Mouse (Mus musculus) retina, adult 2 months (tissue): ENCODE results near the gene Mmd2.
A peak's percentile ranks its signal among the peaks of the same experiment; 100 is the strongest.

Experiments used
- DNase-seq: peaks from one replicate; pipeline ENCODE4 v3.0.0-alpha.2; 2012; ENCODE audit warnings: low read depth, low spot score

Mmd2 gene

DNA sequence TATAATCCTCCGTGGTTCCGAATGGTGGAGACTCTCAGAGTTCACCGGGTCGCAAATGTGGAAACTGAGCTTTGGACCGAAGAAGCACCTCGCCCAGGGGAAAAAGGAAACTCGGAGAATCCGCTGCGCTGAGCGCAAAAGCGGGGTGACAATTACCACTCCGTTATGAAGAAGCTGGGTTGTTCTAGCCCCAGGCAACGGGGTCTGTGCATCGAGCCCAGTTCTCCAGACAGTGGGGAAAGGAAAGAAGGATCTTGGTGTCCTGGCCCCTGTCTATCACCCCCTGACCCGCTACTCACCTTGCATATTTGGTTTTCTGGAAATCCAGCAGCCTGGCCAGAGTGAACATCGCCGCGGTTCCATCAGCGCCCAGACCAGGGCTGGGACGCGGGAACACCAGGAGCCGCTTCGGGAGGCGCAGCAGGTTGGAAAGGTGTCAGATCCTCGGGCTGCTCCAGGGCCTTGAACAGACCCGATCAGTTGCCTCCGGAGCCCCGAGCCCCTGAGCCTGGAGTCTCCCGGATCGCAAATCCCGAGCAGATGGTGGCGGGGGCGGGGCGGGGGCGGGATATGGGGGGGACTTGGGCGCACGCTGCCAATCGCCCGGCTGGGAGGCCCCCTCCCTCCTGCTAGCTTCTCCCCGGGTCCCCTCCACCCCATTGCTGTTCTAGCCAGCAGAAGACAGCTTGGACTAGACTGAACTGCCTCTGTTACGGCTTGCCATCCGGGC is at the start of gene Mmd2:
Gene Mmd2 (minus strand): TSS at position 542 of the 730 bp plus-strand sequence.
- DNase-seq, result no peak

DNA sequence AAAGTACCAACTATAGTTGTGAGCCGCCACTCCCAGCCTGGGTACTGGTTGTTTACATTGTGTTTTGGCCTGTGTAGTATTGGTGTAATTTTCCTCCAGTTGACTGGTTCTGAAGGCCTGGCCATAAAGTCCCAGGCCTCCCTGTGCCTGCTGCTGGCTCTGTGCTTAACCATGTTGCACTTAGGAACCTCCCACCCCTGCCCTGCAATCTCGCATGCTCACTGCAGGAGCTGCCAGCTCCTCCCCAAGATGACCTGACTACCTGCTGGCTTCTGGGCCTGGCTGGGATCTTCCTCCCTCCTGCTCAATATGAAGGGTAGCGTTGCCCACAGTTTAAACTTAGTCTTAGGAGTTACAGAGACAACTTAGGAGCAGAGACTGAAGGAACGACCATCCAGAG is 43.7 kb upstream of the Mmd2 start:
- no peak for DNase-seq

DNA sequence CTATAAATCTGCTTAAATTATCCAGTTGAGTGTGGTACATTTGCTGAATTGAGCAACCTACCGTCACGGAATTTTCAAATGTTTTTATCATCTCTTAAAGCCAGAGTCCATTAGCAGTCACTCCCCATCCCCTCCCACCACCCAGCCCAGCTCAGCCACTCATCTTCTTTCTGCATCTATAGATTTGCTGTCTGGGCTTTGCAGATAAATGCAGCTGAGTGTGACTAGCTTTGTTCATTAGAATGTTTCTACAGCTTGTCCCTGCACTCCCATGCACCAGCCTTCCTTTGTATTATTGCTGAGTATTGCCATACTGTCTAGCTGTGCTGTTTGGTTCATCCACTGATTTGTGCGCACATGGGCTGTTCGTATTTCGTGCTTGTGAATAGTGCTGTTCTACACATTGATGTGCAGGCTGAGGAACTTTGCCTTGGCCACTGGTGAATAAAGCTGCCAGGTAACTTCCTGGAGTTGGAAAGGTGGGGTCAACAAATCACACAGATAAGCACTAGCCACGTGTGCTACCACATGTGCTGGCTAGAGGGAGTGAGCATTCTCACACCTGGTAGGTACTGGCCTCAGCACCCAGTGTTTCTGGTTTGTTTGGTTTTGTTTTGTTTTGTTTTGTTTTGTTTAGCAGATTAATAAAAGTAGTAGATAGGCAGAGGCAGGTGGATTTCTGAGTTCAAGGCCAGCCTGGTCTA is 42.3 kb upstream of the Mmd2 start:
- DNase-seq, result no peak

DNA sequence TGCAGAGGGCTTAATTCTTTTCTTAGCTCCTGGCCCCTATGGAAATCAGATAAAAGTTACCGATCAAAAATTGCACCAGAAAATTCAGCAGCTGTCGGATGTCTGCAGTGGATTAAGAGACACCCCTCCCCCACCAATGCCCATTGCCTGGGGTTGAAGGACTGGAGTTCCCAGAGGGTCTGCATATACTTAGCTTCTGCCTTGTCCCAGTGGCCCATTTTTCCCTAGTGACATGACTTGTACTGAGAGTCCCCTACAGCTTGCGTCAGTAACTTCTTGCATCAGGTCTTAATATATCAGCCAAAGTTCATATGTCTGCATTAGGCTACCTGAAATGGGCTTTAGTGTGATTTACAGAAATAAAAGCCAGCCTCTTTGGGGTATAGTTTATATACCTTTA is 41.8 kb upstream of the Mmd2 start:
- no peak for DNase-seq

DNA sequence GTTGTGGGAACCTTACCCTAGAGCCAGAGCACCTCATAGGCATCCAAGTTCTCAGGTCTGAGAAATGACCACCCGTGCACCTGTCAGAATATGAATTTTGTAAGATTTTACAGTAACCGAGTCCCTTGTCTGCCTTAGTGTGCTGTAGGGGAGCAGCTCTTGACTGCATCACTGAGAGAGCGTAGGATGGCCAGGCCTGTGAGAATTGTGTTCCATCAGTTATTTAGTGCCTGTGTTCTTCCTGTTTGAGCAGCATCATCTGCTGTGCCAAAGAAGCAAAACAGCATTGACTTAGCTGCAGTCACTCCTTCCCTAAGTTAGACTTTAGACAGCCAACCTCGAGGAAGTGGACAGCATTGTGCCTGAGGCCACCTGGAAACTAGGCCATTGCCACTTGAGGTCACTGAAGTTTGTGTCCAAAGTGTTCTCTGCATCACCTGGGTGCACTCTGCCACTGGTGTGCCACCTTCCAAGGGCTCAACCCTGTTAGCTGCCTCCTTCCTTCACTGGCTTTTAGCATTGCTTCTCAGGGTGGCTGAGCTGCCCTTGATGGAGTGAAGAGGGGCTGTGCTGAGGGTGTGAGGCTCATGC is 41.0 kb upstream of the Mmd2 start:
- no peak for DNase-seq

DNA sequence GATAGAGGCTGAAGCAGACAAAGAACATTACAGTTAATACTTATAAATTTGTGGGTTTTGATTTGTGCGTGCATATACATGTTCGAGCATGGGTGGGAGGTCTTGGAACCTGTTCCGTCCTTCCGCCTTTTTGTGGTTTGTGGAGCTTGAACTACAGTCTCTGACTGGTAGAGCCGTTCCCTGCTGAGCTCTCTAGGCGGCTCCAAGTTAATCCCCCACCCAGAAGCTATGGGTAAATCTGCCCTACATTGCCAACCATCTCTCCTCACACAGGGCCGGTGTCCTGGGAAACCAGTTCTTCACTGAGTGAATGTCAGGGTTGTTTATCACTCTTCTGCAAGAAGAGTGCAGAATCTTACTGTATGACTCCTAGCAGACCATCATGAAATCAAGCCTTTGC is 39.6 kb upstream of the Mmd2 start:
- no peak for DNase-seq

DNA sequence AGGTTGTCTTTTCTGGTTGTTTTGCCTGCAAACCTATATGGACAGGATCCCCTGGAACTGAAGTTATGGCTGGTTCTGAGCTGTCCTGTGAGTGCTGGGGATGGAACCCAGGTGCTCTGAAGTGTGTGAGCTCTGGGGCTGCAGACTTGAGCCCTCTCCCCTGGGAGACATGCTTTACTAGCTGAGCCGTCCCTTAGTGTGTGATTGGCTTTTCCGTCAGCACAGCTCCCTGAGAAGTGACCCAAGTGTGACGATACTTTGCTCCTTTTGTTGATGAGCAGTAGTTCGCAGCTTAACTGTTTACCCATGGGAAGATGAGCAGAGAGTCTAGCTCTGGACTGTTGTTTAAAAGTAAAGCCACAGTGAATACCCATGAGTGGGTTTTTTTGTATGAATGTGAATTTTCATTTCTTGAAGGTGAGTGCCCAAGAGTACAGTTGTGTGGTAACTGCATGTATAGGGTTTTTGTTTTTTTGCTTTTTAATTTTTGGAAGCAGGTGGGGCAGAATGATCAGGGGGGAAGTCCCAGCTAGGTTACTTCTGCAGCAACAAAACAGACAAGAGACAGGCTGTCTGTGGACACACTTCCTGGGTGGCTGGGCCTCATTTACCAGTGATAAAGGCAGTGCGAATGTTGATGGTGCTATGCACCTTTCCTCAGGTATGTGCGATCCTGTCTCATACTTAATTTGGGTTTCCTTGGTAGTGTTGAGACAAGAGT is 32.9 kb upstream of the Mmd2 start:
- no peak for DNase-seq

DNA sequence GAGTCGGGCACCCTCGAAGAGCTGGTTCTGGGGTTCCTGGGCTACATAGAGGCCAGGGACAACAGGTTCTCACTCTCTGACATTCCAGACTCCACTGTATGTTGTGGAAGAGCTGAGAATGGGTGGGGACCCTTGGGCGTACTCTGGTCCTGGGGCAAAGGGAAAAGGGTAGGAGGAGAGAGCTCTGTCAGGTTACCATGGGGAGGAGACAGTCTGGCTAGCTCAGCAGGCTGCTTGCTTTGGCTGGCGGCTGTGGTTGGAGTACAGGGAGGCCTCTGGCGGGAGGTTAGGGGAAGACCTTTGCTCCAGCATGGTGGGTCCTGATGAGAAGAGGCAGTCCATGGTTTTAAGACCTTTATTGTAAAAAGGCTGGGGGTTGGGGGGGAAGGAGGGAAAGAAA is 31.5 kb upstream of the Mmd2 start:
- DNase-seq, result no peak

DNA sequence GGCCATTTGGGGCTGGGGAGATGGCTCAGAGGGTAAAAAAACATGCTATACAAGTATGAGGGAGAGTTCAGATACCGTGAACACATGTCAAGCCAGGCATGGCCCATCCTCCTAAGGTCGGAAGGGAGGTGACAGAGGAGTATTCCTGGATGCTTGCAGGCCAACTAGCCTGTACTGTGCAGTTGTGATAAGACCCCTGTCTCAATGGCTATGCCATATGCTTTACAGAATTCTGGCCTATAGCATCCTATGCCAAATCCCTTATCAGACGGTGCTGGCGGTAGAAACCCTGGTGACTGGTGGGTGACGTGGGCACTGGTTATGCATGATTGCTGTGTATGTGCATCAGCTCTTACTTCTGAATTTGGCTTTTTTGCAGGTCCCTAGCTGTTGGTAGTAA is 29.2 kb upstream of the Mmd2 start:
- no peak for DNase-seq

DNA sequence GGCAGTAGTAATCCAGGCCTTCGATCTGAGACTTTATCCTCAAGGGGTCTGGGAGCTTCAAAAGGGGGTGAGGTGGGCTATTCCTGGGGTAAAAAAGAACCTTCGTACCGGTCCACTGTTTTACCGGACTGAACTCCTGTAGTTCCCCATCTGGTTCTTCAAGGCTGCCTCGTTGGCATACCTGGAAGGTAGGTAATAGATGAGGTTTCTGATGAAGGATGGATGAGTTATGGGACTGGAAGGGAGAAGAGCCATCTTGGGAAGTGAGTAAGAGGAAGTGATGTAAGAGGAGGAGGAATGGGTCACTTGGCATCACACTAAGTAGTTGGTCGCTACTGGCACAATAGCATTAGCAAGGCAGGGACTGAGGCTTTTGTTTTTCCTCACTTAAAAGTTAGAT is 21.6 kb upstream of the Mmd2 start:
- no peak for DNase-seq

DNA sequence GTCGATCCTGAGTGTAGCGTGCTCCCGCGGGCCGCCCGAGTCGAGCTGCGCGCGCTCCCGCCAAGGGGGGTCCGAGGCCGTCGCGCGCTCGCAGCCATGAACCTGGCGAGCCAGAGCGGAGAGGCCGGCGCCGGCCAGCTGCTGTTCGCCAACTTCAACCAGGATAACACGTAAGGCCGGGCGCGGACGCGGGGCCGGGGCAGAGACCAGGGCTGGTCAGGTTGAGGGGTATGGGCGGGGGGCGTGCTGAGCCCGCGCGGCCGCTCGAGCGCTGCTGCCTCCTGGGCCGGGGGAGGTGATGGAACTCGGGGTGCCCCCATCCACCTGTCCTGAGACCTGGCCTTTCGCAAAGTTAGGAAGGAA is 21.0 kb upstream of the Mmd2 start:
- no peak for DNase-seq

DNA sequence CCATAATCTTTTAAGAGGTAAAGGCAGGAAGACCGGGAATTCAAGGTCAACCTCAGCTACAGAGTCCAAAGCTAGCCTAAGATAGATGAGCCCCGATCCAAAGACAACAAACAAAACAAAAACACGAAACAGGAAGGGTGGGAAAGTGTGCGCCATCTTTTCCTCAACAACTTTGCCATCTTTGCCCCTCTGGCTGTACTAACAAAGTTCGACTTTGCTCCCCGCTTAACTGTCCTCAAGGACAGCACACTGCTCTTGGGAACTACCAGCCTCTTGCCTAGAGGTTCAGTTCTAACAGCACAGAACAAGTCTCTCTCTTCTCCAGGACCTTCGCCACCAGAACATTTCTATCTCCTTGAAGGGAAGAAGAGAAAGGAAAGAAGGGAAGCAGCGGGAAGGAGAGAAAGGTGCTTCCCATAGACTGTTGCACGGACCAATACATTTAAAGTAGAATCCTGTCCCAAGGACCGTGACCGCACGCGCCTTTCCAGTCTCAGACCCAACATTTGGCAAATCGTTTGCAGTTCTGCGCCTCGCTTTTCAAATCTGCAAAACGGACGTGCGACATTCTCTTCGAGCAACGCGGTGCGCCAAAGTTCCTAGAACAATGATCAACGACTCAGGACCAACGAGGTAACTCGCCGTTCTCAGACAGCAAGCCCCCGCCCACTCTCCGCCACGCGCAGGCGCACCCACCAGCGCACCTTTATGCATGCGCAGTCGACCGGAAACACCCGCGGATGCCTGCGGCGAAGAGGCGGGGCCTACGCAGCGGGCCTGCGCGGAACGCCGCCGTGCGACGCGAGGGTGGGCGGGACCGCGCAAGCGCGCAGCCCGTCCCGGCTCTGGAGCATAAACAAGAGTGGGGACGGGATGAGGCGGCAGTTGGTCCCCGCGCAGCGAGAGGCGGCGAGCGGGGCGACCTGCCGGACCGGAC is 20.4 kb upstream of the Mmd2 start:
- peak; percentile 88 for DNase-seq

DNA sequence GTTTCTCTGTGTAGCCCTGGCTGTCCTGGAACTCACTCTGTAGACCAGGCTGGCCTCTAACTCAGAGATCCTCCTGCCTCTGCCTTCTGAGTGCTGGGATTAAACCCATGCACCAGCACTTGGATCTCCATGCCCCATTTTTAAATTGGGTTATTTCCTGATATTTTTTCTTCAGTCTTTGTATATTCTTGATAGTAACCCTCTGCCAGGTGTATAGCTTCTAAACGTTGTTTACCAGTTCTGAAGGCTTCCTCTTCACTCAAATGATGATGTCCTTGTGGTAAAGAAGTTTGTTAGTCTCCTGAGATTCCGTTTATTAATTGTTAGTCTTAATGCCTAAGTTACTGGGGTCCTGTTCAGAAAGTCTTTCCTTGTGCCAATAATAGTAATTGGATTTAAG is 18.8 kb upstream of the Mmd2 start, which contains the start of gene Wipi2:
Gene Wipi2 (plus strand): TSS at position 301 of the 400 bp plus-strand sequence.
- DNase-seq, result no peak

DNA sequence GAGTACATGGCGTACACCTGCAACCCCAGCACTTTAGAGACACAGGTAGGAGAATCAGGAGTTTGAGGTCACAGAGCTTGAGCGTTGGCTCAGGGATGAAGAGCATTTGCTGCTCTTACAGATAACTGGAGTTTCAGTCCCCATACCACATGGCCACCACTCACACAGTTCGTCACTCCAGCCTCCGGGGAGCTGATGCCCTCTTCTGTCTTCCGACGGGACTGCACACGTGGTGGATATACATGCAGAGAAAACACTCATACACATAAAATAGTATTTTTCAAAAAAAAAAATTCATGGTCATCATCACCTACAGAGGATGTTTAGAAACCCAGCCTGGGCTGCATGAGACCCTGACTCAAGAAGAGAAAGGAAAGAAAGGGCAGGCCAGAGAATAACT is 14.5 kb upstream of the Mmd2 start:
- no peak for DNase-seq

DNA sequence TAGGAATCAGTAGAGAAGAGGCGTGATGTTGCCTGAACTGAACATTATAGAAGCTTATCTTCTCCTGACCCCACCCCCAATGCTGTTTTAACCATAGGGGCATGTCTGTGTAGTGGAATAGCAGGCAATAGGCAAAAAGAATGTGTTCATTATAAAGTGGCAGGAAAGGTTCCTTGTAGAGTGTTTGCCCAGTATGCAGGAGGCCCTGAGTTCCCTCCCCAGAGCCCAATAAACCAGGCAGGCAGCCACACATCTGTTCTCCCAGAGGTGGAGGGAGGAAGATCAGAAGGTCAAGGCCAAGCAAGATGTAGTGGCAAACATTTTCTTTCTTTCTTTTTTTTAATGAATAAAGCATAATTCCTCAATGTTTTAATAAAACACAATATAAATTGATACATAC is 13.5 kb upstream of the Mmd2 start:
- DNase-seq, result no peak

DNA sequence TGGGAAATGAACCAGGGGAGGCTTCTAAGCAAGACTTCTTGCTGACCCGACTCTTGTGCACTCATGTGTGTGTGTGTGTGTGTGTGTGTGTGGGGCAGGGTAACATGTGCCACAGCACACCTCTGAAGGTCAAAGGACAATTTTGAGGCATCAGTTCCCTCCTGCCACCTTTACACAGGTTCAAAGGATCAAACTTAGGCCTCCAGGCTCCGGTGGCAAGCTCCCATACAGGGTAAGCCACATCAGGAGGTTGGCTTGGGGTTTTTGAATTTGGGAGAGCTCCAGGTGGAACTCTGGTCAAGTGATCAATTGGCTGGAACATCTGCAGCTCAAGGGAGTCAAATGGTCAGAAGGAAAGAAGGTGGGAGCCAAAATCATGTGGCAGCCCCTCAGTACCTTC is 12.8 kb upstream of the Mmd2 start:
- DNase-seq, result no peak

DNA sequence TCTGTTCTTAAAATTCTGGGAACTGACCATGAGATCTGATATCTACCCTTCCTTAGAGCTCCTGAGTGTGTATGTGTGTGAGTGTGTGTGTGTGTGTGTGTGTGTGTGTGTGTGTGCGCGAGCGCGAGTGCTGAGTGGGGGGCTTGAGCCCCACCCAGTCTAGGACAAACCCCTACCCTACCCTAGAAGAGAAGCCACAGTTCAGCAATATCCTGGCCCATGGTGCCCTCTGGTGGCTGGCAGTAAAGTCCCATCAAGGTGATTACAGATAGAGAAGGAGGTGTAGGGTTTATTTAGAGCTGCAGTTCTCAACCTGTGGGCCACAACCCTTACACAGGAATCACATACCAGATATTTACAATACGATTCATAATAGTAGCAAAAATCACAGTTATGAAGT is 11.3 kb upstream of the Mmd2 start:
- peak; percentile 52 for DNase-seq

DNA sequence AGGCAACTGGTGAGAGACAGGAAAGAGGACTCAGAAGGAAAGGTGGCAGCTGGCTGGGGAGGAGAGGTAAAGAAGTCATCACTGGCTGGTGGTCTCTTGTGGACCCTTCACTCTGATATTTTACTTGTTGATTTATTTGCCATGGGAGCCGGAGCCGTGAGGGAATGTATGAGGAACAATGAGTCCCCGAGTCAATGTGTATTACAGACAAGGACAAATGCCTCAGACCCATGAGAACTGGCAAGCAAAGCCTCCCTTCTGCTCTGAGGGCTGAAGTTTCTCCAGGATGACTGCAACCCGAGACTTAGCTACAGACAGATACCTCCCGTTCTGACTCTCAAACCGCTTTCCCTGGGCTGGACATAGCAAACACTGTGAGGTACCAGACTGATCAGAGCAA is 7.7 kb upstream of the Mmd2 start:
- no peak for DNase-seq

DNA sequence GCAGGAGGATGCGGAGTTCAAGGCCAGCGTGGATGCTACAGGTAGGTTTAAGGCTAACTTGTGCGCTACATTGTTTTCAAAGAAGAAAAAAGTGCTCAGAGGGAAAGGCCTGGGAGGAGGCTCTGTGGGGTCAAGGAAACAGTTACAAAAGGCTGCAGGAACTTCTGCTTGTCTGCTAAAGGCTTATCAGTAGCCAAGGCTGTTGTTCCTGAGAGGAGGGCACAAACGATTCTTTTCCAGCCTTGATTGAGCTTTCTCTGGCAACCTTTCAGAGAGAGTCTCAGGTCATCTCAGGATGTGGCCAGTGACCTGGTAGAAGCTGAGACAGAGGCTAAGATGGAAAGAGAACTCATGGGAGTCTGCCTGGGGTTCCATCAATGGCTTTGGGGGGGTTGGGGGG is 7.0 kb upstream of the Mmd2 start:
- DNase-seq, result no peak

DNA sequence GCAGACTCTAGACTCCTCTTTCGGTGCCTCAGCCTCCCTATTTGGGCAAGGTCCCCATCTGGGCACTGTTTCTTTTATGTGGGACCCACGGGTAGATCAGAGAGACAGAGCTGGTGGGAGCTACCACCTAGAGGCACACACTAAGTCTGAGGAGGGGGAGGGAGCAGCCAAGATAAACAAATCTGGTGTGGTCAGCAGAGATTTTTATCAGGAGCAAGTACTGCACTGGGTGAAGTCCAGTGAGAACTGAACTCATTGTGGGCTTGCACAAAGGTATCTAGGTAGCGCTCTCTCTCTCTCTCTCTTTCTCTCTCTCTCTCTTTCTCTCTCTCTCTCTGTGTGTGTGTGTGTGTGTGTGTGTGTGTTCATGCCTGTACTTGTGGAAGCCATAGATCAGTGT is 5.9 kb upstream of the Mmd2 start:
- DNase-seq, result no peak

DNA sequence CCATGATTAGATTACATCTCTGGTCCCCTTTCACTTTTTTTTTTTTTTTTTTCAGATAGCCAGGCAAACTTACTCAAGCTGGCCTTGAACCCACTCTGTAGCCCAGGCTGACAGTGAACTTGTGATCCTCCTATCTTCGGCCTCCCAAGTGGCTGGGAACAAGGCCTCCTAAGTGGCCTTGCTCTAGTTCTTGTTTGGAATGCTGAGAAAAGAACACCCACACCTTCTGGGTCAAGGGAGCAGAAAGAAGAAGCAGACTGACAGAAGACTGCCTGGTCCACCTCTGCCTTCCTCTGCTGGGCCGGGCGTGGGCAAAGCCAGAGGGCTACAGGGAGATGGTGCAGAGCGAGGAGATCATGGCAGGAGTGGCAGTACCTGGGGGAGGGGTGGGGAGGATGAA is 1.8 kb upstream of the Mmd2 start:
- DNase-seq, result no peak

DNA sequence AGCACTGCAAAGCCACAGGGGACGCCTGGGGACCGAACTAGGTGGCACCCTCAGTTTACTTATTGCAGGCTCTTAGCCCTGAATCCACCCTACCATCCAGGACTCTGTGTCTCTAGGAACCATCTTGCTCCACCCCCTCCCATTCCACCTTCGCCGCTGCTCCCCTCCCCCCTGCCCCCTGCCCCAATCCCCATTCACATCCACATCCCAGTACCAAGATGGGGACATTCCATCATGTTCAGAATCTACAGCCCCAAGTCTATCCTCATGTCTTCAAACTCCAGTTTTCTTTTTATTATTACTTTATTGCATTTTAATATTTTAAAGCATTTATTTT is 357 bp upstream of the Mmd2 start:
- DNase-seq, result no peak
